Mouse (Mus musculus) embryonic facial prominence, embryonic 12.5 days (tissue): ENCODE results near the gene Sirt7. TPM values are rescaled to one million over a fixed set of nuclear protein-coding genes. Genes with fewer than 3 reads are reported as not detected.
A peak's percentile ranks its signal among the peaks of the same experiment; 100 is the strongest.

Experiments
- ATAC-seq: fragments of 200-750 bp; cut with Nextera tagmentation; 2 replicates; pipeline ENCODE4 v1.8.0; 2017; ENCODE audit not compliant: insufficient number of reproducible peaks, insufficient read depth, low FRiP score, low TSS enrichment
- H3K27ac ChIP-seq: fragments of 300-500 bp; sonication (generic); 2 replicates; pipeline ENCODE4 v1.5.1; 2016; ENCODE audit warnings: mild to moderate bottlenecking
- H3K27me3 ChIP-seq: fragments of 300-500 bp; sonication (generic); 2 replicates; pipeline ENCODE4 v1.6.1; 2016; ENCODE audit warnings: mild to moderate bottlenecking, moderate library complexity
- H3K36me3 ChIP-seq: fragments of 300-500 bp; sonication (generic); 2 replicates; pipeline ENCODE4 v1.6.1; 2016; ENCODE audit warnings: mild to moderate bottlenecking
- H3K4me1 ChIP-seq: fragments of 300-500 bp; sonication (generic); 2 replicates; pipeline ENCODE4 v1.6.1; 2016
- H3K4me2 ChIP-seq: fragments of 300-500 bp; sonication (generic); replicated peaks from 2 replicates; pipeline ENCODE4 v1.6.1; 2016; ENCODE audit warnings: mild to moderate bottlenecking, moderate library complexity
- H3K4me3 ChIP-seq: fragments of 300-500 bp; sonication (generic); 2 replicates; pipeline ENCODE4 v1.5.1; 2016; ENCODE audit warnings: mild to moderate bottlenecking
- H3K9ac ChIP-seq: fragments of 300-500 bp; sonication (generic); 2 replicates; pipeline ENCODE4 v1.6.1; 2016; ENCODE audit warnings: mild to moderate bottlenecking, moderate library complexity
- H3K9me3 ChIP-seq: fragments of 300-500 bp; sonication (generic); 2 replicates; pipeline ENCODE4 v1.6.1; 2016; ENCODE audit warnings: mild to moderate bottlenecking, moderate library complexity
- WGBS: fragments of 180-500 bp; shearing (Covaris S2); methylation state at CpG from one replicate; pipeline ENCODE4 v1.1.7; 2016; 5-methylcytosine and 5-hydroxymethylcytosine counted together
- polyA plus RNA-seq: library from polyadenylated mRNA; unstranded; fragments of >200 nt; fragmentation: Nextera tagmentation; extraction: Ambion mirVana; gene quantifications from 2 replicates; pipeline ENCODE4 v1.2.1, GENCODE M21; 2016

Gene Sirt7
- 29.7 and 30.4 TPM in 2 replicates for polyA plus RNA-seq

DNA sequence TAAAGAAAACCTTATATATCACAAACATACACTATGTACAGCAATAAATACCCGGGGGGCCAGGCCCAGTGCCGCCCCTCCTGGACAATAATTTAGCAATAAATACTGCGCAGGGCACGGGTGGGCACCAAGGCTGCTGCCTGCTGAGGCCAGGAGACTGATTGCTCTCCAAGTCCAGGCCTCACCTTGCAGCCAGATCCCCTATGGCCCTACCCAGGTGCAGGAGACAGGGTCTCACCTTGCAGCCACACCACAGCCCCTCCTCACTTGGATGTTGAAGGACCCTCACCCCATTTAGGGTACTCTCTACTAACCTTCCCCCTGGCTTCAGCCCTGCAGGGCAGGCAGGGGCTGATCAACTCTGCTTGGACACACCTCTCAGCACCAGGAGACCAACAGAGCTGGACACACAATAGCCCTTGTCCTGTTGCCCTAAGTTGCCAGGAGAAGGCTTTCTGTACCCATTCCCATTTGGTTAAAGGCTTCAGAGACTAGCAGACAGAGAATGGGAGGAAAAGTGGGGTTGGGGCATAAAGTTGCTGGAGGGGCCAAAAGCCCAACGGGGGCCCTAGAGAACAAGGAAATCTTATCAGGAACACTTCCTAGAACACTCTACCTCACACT is at the start of gene Sirt7:
Gene Sirt7, minus strand, starts transcription at position 89 of the 624 bp plus-strand sequence.
- no peaks in the 10 kb centered on the region for H3K9me3 ChIP-seq
- H3K9ac ChIP-seq = peak within 1 kb of the TSS; percentile 76
- peak within 1 kb of the TSS; percentile 63 for H3K27ac ChIP-seq
- H3K4me2 ChIP-seq = peak within 1 kb of the TSS; percentile 99
- no peaks in the 10 kb centered on the region for H3K27me3 ChIP-seq
- peaks cover 20% of the 10 kb centered on the region for H3K4me1 ChIP-seq
- 31% methylated on average over 5 of the region's 5 CpGs for WGBS
- peak within 1 kb of the TSS; percentile 91 for H3K4me3 ChIP-seq
- H3K36me3 ChIP-seq = peaks cover 53% of the 10 kb centered on the region
- ATAC-seq = no peak

DNA sequence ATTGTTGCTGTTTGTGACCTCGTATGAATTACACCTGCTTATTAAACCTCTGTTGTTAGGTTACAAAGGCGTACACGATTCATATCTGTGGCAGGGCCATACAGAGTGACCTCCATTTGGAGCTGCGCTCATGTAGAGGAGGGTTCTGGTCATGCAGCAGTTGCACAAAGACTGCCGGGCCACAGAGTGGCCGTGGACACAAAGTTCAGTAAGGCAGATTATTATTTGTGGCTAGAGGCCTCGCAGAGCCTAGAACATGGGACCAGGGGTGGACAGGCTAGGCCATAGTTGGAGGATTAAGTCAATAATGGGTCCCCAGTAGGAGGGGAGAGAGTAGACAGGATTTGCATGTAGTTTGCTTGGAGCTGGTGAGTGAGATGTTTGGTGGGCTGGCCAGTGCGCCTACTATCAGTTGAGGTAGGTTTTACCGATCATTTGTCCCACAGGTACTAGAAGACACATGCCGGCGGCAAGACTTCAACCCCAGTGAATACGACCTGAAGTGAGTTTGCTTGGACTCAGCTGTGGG is 48.6 kb upstream of the Sirt7 start:
- peak overlapping the region; percentile 78 for H3K9ac ChIP-seq
- peaks cover 7% of the 10 kb centered on the region for H3K4me1 ChIP-seq
- peak overlapping the region; percentile 87 for H3K4me2 ChIP-seq
- H3K9me3 ChIP-seq = no peaks in the 10 kb centered on the region
- peaks cover 22% of the 10 kb centered on the region for H3K36me3 ChIP-seq
- WGBS = 41% methylated on average over 12 of the region's 12 CpGs
- H3K27me3 ChIP-seq = no peaks in the 10 kb centered on the region
- peak overlapping the region; percentile 68 for H3K4me3 ChIP-seq
- no peak for ATAC-seq
- peak overlapping the region; percentile 88 for H3K27ac ChIP-seq

DNA sequence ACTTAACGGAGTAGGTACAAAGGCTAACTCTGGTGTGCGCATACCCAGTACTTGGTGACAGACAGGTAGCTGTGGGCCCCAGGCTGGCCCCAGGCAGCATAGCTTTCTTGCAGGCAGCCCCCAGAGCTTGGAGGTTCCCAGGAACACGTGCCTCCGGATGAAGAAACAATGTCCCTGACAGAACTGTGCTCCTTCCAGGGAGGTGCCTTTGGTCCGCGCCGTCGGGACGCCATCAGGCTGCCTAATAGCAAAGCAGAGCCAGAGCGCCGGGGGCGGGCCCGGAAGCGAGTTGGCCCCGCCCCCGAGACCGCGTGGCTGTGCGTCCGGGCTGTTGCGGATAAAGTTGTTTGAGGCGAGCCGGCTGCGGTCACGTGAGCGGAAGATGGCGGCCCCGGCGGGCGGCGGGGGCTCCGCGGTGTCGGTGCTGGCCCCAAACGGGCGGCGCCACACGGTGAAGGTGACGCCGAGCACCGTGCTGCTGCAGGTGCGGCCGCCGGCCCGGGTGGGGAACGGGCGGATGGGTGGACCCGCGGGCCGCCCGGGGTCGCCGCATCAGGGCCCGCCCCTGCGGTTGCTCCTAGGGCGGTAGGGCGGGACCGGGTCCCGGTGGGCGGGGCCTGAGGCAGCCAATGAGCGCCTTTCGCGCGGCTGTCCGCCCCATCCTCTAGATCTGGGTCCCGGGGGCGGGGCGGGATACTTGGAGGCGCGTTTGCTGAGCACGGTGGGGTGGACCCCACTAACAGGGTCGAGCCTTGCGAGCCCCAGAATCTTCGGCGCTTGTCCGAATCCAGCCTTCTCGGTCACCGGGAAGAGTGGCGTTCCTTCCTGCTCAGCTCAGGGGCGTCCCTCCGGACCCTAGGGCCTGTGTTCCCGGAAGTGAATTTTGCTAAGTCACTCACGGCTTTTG is 47.9 kb upstream of the Sirt7 start, which contains the start of gene Aspscr1:
Gene Aspscr1, plus strand, starts transcription at position 287 of the 907 bp plus-strand sequence.
- H3K9ac ChIP-seq = peak within 1 kb of the TSS; percentile 78
- peak; percentile 90 for ATAC-seq
- peaks cover 7% of the 10 kb centered on the region for H3K4me1 ChIP-seq
- peaks cover 14% of the 10 kb centered on the region for H3K36me3 ChIP-seq
- peak within 1 kb of the TSS; percentile 68 for H3K4me3 ChIP-seq
- H3K9me3 ChIP-seq = no peaks in the 10 kb centered on the region
- peak within 1 kb of the TSS; percentile 88 for H3K27ac ChIP-seq
- peak within 1 kb of the TSS; percentile 87 for H3K4me2 ChIP-seq
- 2% methylated on average over 83 of the region's 83 CpGs for WGBS
- H3K27me3 ChIP-seq = no peaks in the 10 kb centered on the region

DNA sequence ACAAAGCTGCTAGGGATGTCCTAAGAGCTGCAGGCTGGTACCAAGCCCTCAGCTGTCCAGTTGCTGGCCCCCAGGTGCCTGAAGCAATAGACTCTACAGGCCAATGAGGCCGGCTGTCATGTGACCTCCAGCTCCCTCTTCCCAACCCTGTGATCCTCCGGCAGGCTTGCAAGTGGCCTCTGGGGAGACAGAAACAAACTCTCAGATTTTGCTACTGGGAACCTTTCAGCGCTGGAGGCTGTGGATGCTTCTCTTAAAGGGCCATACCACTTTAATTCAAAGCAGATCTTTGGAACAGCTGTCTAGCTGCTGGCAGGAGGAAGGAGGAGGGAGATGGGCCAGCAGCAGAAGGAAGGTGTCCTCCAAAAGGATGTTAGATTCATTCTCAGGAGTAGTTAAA is 41.6 kb upstream of the Sirt7 start:
- H3K4me2 ChIP-seq = 0 out of 2 replicates have a peak overlapping the region, but pooled peaks have one; percentile 1
- whole genome bisulfite sequencing = 4% methylated on average over 3 of the region's 3 CpGs

DNA sequence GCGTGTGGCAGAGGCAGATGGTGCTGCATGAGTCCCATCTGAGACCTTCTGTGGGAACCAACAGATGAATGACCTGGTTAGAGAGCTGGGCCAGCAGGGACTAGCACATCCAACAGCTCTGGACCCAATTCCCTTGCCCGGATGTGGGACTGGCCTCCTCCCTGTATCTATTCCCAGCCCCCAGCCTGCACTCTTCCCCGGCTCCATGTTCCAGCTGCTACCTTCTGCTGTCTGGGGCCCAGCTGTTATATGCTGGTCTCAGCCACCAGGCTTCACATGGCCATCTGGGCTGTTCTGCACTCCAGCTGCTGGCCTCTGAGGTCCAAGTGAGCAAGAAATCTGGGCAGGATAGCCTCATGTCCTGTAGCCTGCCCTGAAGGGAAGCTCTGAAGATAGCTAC is 40.4 kb upstream of the Sirt7 start:
- no peaks in the 10 kb centered on the region for H3K36me3 ChIP-seq
- ATAC-seq = no peak
- H3K9me3 ChIP-seq = no peaks in the 10 kb centered on the region
- peaks cover 47% of the 10 kb centered on the region for H3K27me3 ChIP-seq
- no peak overlapping the region for H3K9ac ChIP-seq
- H3K4me3 ChIP-seq = no peak overlapping the region
- H3K27ac ChIP-seq = no peak overlapping the region
- 63% methylated on average over 3 of the region's 3 CpGs for WGBS
- H3K4me2 ChIP-seq = no peak overlapping the region
- H3K4me1 ChIP-seq = peaks cover 18% of the 10 kb centered on the region; the same call in 1 of the 2 replicates

More for the DNA sequence above, 41.6 kb upstream of the Sirt7 start:
- H3K27ac ChIP-seq = no peak overlapping the region
- H3K4me1 ChIP-seq = peaks cover 8% of the 10 kb centered on the region; the same call in 1 of the 2 replicates
- no peak for ATAC-seq
- H3K4me3 ChIP-seq = no peak overlapping the region
- no peaks in the 10 kb centered on the region for H3K36me3 ChIP-seq
- H3K9me3 ChIP-seq = no peaks in the 10 kb centered on the region
- no peak overlapping the region for H3K9ac ChIP-seq
- peaks cover 35% of the 10 kb centered on the region for H3K27me3 ChIP-seq

DNA sequence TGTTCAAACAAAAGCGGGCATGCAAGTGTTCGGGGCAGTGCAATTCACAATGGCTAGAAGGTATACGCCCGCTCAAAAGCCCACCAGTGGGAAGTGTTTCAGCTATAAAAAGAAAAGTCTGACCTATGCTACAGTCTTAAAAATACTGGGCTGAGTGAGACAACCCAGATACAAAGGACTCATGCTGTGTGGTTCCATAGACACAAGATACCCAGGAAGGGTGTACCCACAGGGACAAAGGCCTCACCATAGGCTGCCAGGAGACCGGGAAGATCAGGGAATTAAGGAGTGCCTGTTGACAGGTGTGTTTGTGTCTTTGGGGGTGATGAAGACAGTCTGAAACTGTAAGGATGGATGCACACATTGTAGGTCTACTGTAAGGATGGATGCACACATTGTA is 38.7 kb upstream of the Sirt7 start:
- Histone ChIP-seq H3K36me3 (no peaks in the 10 kb centered on the region), H3K27me3 (peaks cover 64% of the 10 kb centered on the region), H3K4me3 (no peak overlapping the region), H3K9ac (no peak overlapping the region), H3K4me1 (peaks cover 24% of the 10 kb centered on the region; the same call in 1 of the 2 replicates), H3K27ac (no peak overlapping the region), H3K4me2 (no peak overlapping the region), H3K9me3 (no peaks in the 10 kb centered on the region)
- ATAC-seq = no peak
- WGBS = 74% methylated on average over 5 of the region's 5 CpGs

DNA sequence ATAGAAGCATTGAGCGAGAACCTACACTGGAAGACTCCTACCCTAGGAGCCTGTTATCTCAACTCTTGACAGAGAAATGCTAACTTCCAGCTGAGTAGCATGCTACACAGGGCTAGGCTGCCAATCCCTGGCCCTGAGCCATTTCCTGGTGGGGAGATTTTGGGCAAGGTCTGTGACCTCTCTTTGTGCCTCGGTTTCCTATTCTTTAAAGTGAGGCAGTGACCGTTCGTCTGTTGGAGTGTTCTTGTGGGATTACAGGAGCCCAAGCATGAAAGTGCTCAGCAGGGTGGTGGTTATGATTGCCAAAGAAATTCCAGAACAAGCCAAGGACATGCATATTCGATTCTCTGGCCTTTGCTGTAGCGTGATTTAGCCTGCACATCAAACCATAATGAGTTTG is 37.7 kb upstream of the Sirt7 start:
- H3K4me1 ChIP-seq = peaks cover 24% of the 10 kb centered on the region; the same call in 1 of the 2 replicates
- WGBS = 58% methylated on average over 6 of the region's 6 CpGs

DNA sequence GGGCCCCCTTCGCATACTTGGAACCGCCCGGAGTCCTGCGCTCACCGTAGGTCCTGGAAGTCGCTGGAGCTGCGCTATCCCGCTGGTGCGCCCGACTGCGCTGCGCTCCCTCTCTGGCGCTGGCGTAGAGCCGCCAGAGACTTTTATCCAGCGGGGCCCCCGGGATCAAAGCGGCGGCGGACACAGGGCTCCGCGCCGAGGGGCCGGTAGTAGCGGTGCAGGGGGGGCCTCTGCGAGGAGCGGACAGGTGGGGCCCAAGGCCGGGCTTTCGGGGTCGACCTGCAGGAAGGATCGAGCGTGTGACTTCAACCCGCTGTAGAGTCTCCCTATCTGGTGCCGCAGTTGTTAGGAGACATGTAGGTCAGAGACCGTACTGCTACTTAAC is 36.0 kb upstream of the Sirt7 start, which contains the start of gene Notum:
Gene Notum, minus strand, starts transcription at position 100 of the 385 bp plus-strand sequence.
- 0 out of 2 replicates have a peak within 1 kb of the TSS, but pooled peaks have one; percentile 11 for H3K27ac ChIP-seq
- ATAC-seq = no peak
- WGBS = under 1% methylated on average over 35 of the region's 35 CpGs

More for the DNA sequence above, 37.7 kb upstream of the Sirt7 start:
- H3K36me3 ChIP-seq = no peaks in the 10 kb centered on the region
- H3K4me2 ChIP-seq = no peak overlapping the region
- peaks cover 73% of the 10 kb centered on the region for H3K27me3 ChIP-seq
- no peak overlapping the region for H3K4me3 ChIP-seq
- ATAC-seq = no peak
- H3K9me3 ChIP-seq = no peaks in the 10 kb centered on the region
- H3K27ac ChIP-seq = no peak overlapping the region
- no peak overlapping the region for H3K9ac ChIP-seq

DNA sequence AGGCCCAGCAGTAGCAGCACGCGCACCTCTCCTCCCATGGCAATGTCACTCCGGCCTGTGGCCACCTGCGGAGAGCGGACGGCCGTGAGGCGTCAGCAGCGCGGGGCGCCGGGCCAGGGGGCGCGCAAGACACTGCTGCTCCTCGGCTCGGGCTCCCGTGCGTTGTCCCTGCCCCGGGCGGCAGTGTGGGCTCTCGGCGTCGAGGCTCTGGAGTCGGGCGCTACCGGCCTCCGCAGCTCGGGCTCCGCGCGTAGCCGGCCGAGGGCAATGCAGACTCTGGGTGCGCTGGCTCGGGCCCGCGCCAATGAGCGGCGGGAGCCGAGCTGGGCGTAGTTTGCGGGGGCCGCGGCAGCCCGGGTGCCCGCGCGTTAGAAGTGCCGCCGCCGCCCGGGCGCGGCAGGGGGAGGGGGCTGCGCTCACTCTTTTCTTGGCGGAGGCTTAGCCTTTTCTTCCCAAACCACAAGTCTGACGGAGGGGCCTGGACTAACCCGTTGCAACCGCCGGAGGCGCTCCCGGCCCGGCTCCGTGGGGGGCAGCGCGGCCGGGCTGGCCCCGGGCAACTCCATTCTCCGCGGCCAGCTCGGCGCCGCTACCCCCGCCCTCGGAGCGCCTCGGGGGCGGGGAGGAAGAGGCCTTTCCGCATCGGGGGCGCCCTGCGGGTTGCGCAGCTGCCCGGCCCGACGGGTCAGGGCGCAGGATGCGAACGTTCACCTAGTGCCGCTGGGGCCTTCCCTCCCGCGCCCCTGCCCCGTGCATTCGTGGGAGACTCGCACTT is 35.4 kb upstream of the Sirt7 start:
- Histone ChIP-seq H3K9ac (peak overlapping the region; percentile 48), H3K4me1 (peaks cover 16% of the 10 kb centered on the region; the same call in 1 of the 2 replicates), H3K27ac (0 out of 2 replicates have a peak overlapping the region, but pooled peaks have one; percentile 11), H3K9me3 (no peaks in the 10 kb centered on the region), H3K4me2 (peak overlapping the region; percentile 68), H3K36me3 (no peaks in the 10 kb centered on the region), H3K27me3 (peaks cover 89% of the 10 kb centered on the region), H3K4me3 (peak overlapping the region; percentile 43)
- ATAC-seq = peak; percentile 54
- WGBS = 1% methylated on average over 95 of the region's 95 CpGs

More for the DNA sequence above, 36.0 kb upstream of the Sirt7 start, which contains the start of gene Notum:
- peak within 1 kb of the TSS; percentile 43 for H3K4me3 ChIP-seq
- peak within 1 kb of the TSS; percentile 68 for H3K4me2 ChIP-seq
- peak within 1 kb of the TSS; percentile 48 for H3K9ac ChIP-seq
- peaks cover 86% of the 10 kb centered on the region for H3K27me3 ChIP-seq
- no peaks in the 10 kb centered on the region for H3K9me3 ChIP-seq
- H3K36me3 ChIP-seq = no peaks in the 10 kb centered on the region
- H3K4me1 ChIP-seq = peaks cover 16% of the 10 kb centered on the region; the same call in 1 of the 2 replicates

DNA sequence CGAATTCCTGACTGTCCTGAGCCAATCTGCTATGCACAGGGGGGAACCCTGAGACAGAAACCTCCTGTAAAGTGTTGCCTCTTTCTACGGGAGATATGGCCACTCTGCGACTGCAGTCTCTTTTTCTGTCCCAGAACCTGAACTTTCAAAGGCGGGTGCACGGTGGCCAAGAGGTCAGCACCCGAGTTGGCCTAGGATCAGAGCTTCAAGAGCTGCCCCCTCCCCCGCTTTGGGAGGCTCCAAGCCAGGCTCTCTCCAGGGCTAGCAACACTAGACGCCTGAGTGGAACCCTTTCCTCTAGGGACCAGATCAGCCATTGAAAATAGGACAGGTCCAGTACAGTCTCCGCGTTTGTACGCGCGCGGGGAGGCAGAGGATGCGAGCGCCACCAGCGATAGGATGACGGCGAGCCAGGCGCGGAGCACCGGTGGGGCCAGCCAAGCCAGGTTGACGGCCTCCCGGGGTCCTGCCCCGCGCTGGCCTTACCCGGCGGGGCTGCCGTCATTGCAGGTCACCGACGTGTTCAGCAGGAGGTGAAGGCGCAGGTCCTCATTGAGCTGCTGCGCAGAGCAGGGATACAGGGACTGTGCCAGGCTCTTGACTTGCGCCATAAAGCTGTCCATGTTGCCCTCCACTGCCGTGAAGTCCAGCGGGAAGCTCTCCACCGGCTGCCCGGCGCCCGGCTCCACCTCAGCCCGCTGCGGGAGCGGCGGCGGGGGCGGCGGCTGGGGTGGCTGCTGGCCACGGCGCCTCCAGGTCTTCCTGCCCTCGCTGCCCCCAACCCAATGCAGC is 34.7 kb upstream of the Sirt7 start:
- ATAC-seq = no peak
- H3K4me1 ChIP-seq = peaks cover 16% of the 10 kb centered on the region; the same call in 1 of the 2 replicates
- H3K4me3 ChIP-seq = peak overlapping the region; percentile 43
- no peaks in the 10 kb centered on the region for H3K36me3 ChIP-seq
- peak overlapping the region; percentile 48; the same call in 1 of the 2 replicates for H3K9ac ChIP-seq
- 0 out of 2 replicates have a peak overlapping the region, but pooled peaks have one; percentile 11 for H3K27ac ChIP-seq
- H3K27me3 ChIP-seq = peaks cover 88% of the 10 kb centered on the region
- H3K4me2 ChIP-seq = peak overlapping the region; percentile 68
- H3K9me3 ChIP-seq = no peaks in the 10 kb centered on the region
- WGBS = 3% methylated on average over 49 of the region's 50 CpGs
